ENCODE assay signal across 7 mouse cellular contexts in the genomic region with DNA sequence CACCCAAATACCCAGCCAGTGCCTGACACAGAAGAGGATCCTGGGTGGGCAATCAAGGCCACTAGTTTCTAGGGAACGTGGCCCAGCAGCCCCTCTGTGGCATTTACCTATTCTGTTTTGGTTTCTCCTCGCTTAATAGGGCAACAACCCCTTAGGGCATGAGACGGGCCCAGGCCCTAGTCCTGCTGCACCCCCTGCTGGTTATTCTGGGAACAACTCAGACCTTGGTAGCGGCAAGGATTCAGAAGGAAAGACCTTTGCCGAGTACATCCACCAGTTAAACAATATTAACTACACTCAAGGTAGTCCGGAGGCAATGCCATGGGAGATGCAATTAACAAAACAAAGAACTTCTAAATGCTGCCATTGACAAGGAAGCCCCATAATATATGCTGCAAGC. TPM values are rescaled to one million over a fixed set of nuclear protein-coding genes. Genes with fewer than 3 reads are reported as not detected.
DNase-seq lines count a peak whose midpoint lies in the region; ATAC-seq and TF ChIP-seq lines count a peak whose summit lies in the region.

No protein-coding gene starts in this region.

- no peaks in the 10 kb centered on the region for H3K36me3 ChIP-seq in midbrain, embryonic 12.5 days
- no peaks in the 10 kb centered on the region for H3K36me3 ChIP-seq in spleen, adult 2 months (ENCODE audit: control insufficient read depth, insufficient read depth, low read length)

- no peak overlapping the region for H3K9ac ChIP-seq in midbrain, embryonic 12.5 days (replicated peaks)

- no peaks in the 10 kb centered on the region for H3K4me1 ChIP-seq in midbrain, embryonic 12.5 days
- H3K4me1 ChIP-seq in spleen, adult 2 months (ENCODE audit: control insufficient read depth, insufficient read depth, insufficient read length) = no peaks in the 10 kb centered on the region

- ATAC-seq in midbrain, embryonic 12.5 days (ENCODE audit: low FRiP score, low read depth) = peak; percentile 59; the same call in 1 of the 2 replicates

- WGBS in midbrain, embryonic 12.5 days = 17% methylated on average over 6 of the region's 6 CpGs
- WGBS in spleen, adult 2 months = 6% methylated on average over 6 of the region's 6 CpGs

- no peak overlapping the region for H3K27ac ChIP-seq in midbrain, embryonic 12.5 days (replicated peaks)
- no peak overlapping the region for H3K27ac ChIP-seq in spleen, adult 2 months (ENCODE audit: insufficient read depth, low read length)

- no peak for TF ChIP-seq POLR2A in spleen, adult 2 months (IDR thresholded peaks at IDR 0.05; ENCODE audit: low read depth, low read length)

- no peak overlapping the region for H3K4me2 ChIP-seq in midbrain, embryonic 12.5 days (replicated peaks)

- intact Hi-C loops in left cerebral cortex, postnatal 25 days (cut with DNase I) = no loop called here

- H3K4me3 ChIP-seq in midbrain, embryonic 12.5 days = no peak overlapping the region
- H3K4me3 ChIP-seq in spleen, adult 2 months (ENCODE audit: extremely low read depth, insufficient read depth, insufficient read length) = no peak overlapping the region

- TF ChIP-seq CTCF in spleen, adult 2 months (IDR thresholded peaks at IDR 0.05; ENCODE audit: extremely low read depth, insufficient read depth, insufficient read length, insufficient replicate concordance) = peak; percentile 73; the same call in 1 of the 2 replicates

- H3K27me3 ChIP-seq in midbrain, embryonic 12.5 days = 0 out of 2 replicates have a peak, but pooled peaks cover 5% of the 10 kb centered on the region
- no peaks in the 10 kb centered on the region for H3K27me3 ChIP-seq in spleen, adult 2 months (ENCODE audit: control insufficient read depth, insufficient read depth, low read length)

- DNase-seq in adipocyte (ENCODE audit: low spot score) = peak; percentile 58
- DNase-seq in cerebellum, adult 8-10 months = peak; percentile 84
- peak; percentile 60 to 96 for DNase-seq in frontal cortex, adult 2 months (ENCODE audit: extremely low spot score in 1 of 2, low spot score in 1 of 2)
- DNase-seq in kidney, adult 11 months = peak; percentile 43
- DNase-seq in left cerebral cortex, postnatal 25 days (ENCODE audit: low spot score in 2 of 2) = peak; percentile 77 to 83
- DNase-seq in spleen, adult 2 months (ENCODE audit: low read depth in 1 of 2, low spot score in 2 of 2) = peak; percentile 7 to 46

- H3K9me3 ChIP-seq in midbrain, embryonic 12.5 days = no peaks in the 10 kb centered on the region

RNA-seq across cellular contexts. Expression of gene Rsph14, which starts 11.2 kb away (rescaled TPM):
- 0.32 and 0.42 TPM in 2 replicates for polyA plus RNA-seq in frontal cortex, adult 2 months (2012; rRNA removed)
- total RNA-seq in left cerebral cortex, postnatal 25 days (2021) = under 1 TPM; 0.25 to 0.55 TPM
- polyA plus RNA-seq in midbrain, embryonic 12.5 days (2016; fragmentation: Nextera tagmentation; extraction: Ambion mirVana) = 0.35 TPM in 1 of 2 replicates, not detected in the other
- polyA plus RNA-seq in spleen, adult 2 months (2012; rRNA removed) = 0.19 TPM in 1 of 2 replicates, not detected in the other

RNA-seq across cellular contexts. Expression of gene Rab36, which starts 15.7 kb away (rescaled TPM):
- 41.6 TPM in 2 replicates for polyA plus RNA-seq in frontal cortex, adult 2 months (2012; rRNA removed)
- 10 to 100 TPM; 29.3 to 35.7 TPM for total RNA-seq in left cerebral cortex, postnatal 25 days (2021)
- polyA plus RNA-seq in midbrain, embryonic 12.5 days (2016; fragmentation: Nextera tagmentation; extraction: Ambion mirVana) = 11.1 and 12.2 TPM in 2 replicates
- polyA plus RNA-seq in spleen, adult 2 months (2012; rRNA removed) = 3.4 and 3.7 TPM in 2 replicates

RNA-seq across cellular contexts. Expression of gene Bcr, which starts 39.3 kb away (rescaled TPM):
- polyA plus RNA-seq in frontal cortex, adult 2 months (2012; rRNA removed) = 68.9 and 69.4 TPM in 2 replicates
- total RNA-seq in left cerebral cortex, postnatal 25 days (2021) = 100 to 1,000 TPM in 1 of 2 experiments, 10 to 100 TPM in 1; 92.8 to 112 TPM
- polyA plus RNA-seq in midbrain, embryonic 12.5 days (2016; fragmentation: Nextera tagmentation; extraction: Ambion mirVana) = 10.8 and 11.7 TPM in 2 replicates
- 17.8 and 18.2 TPM in 2 replicates for polyA plus RNA-seq in spleen, adult 2 months (2012; rRNA removed)

RNA-seq across cellular contexts. Expression of gene Gnaz, which starts 54.2 kb away (rescaled TPM):
- 76.3 and 76.4 TPM in 2 replicates for polyA plus RNA-seq in frontal cortex, adult 2 months (2012; rRNA removed)
- total RNA-seq in left cerebral cortex, postnatal 25 days (2021) = 100 to 1,000 TPM; 124 to 133 TPM
- polyA plus RNA-seq in midbrain, embryonic 12.5 days (2016; fragmentation: Nextera tagmentation; extraction: Ambion mirVana) = 22.2 and 23.8 TPM in 2 replicates
- 5.3 and 10.8 TPM in 2 replicates for polyA plus RNA-seq in spleen, adult 2 months (2012; rRNA removed)

Comparison
In these comparisons a context has a peak if more than half of its experiments do, and no peak if none do; other contexts are left out.
1. DNase-seq: peak in every context shown above with its lines; median percentile 84 in cerebellum, adult 8-10 months; 80 in left cerebral cortex, postnatal 25 days; 78 in frontal cortex, adult 2 months; 58 in adipocyte; 43 in kidney, adult 11 months; 26 in spleen, adult 2 months.